Mouse (Mus musculus) CH12.LX (cell line): ENCODE data around the gene Mtf2.

ENCODE experiments used
- CTCF ChIP-seq, 2 experiments: IDR thresholded peaks in 1 of 2; conservative IDR thresholded peaks in 1 of 2; 2 replicates each; pipeline ENCODE4 v1.5.1; 2011 to 2012; ENCODE audit warnings: low read depth in 2 of 2, low read length in 2 of 2, improper control_type of control experiment in 1 of 2, inconsistent platforms in 1 of 2, mild to moderate bottlenecking in 1 of 2, moderate library complexity in 1 of 2
- JUND ChIP-seq: conservative IDR thresholded peaks from 2 replicates; pipeline ENCODE4 v1.6.1; 2011; ENCODE audit warnings: low read depth, low read length, improper control_type of control experiment
- KAT2A ChIP-seq: IDR thresholded peaks from 2 replicates; pipeline ENCODE4 v1.6.1; 2012; ENCODE audit warnings: low read length, improper control_type of control experiment, inconsistent platforms; ENCODE audit not compliant: insufficient replicate concordance
- MAZ ChIP-seq: IDR thresholded peaks from 2 replicates; pipeline ENCODE4 v1.6.1; 2012; ENCODE audit warnings: low read depth, mild to moderate bottlenecking, inconsistent platforms, low read length, improper control_type of control experiment, moderate library complexity
- POLR2A ChIP-seq: IDR thresholded peaks from 2 replicates; pipeline ENCODE4 v1.6.1; 2011; ENCODE audit warnings: low read depth, mild to moderate bottlenecking, improper control_type of control experiment, low read length
- RAD21 ChIP-seq: IDR thresholded peaks from 2 replicates; pipeline ENCODE4 v1.6.1; 2011; ENCODE audit warnings: low read depth, mild to moderate bottlenecking, low read length, improper control_type of control experiment, moderate library complexity
- USF1 ChIP-seq: IDR thresholded peaks from 2 replicates; pipeline ENCODE4 v1.6.1; 2014; ENCODE audit warnings: low read depth, mild to moderate bottlenecking, inconsistent platforms, low read length, improper control_type of control experiment

DNA sequence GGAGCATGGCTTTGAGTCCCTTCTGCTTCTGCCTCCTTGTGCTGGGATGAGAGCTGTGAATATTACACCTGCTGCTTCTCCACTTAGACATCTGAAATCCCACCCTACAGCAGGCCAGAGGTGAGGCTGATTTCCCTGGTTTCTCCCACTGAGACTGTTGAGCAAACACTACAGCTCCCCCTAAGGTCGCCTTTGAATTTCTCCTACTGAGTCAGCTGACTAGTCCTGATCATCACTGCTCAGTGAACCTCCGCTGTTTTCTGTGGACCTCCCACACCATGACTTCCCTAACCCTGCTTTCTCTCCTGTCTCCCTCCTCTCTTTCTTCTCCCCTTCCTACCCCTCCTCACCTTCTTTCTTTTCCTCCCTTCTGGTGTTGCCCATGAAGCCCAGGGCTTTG lies 46.1 kb upstream of the Mtf2 start:
- TF ChIP-seq POLR2A: no peak
- TF ChIP-seq MAZ: no peak
- no peak for TF ChIP-seq USF1
- TF ChIP-seq RAD21: peak; percentile 20
- peak in 1 of 2 experiments; percentile 46; a peak in 2 of 4 replicates for TF ChIP-seq CTCF (conservative IDR thresholded peaks at IDR 0.05 in 1 of 2, IDR thresholded peaks at IDR 0.05 in 1 of 2; ENCODE audit: low read depth in 2 of 2, low read length in 2 of 2)
- TF ChIP-seq JUND: no peak
- no peak for TF ChIP-seq KAT2A
